Mouse (Mus musculus) E14TG2a.4 (cell line): Measurements from ENCODE around the gene Mak.
A peak's percentile ranks its signal among the peaks of the same experiment; 100 is the strongest.
"Not testable (repeated sequence)": the region's sequence is repeated elsewhere in the genome, so short reads cannot be mapped to it uniquely, and the experiment has no call there.

Experiments used
- H3K27me3 ChIP-seq: 2 replicates; pipeline ENCODE4 v1.6.1; 2014; ENCODE audit warnings: low read length, control low read depth; ENCODE audit not compliant: insufficient read depth
- H3K36me3 ChIP-seq: 2 replicates; pipeline ENCODE4 v1.6.1; 2014; ENCODE audit warnings: low read length, control low read depth; ENCODE audit not compliant: insufficient read depth
- H3K4me1 ChIP-seq: replicated peaks from 2 replicates; pipeline ENCODE4 v1.6.1; 2014; ENCODE audit warnings: low read depth, low read length, control low read depth
- H3K4me3 ChIP-seq: replicated peaks from 2 replicates; pipeline ENCODE4 v1.5.1; 2014; ENCODE audit warnings: mild to moderate bottlenecking, low read length
- H3K9me3 ChIP-seq: 2 replicates; pipeline ENCODE4 v1.6.1; 2014; ENCODE audit warnings: low read length, control low read depth
- CTCF ChIP-seq: conservative IDR thresholded peaks from 2 replicates; pipeline ENCODE4 v1.5.1; 2014; ENCODE audit warnings: low read length
- NANOG ChIP-seq: IDR thresholded peaks from 2 replicates; pipeline ENCODE4 v1.6.1; 2014; ENCODE audit warnings: borderline replicate concordance, low read length, mixed read lengths
- POU5F1 ChIP-seq: IDR thresholded peaks from 2 replicates; pipeline ENCODE4 v1.6.1; 2014; ENCODE audit warnings: low read length, borderline replicate concordance

Gene Mak

GRCm38 (mm10) chr13:40994487-40995263 lies 84.8 kb downstream of the Mak start:
- no peak overlapping the region for H3K4me3 ChIP-seq
- H3K9me3 ChIP-seq: no peaks in the 10 kb centered on the region
- H3K4me1 ChIP-seq: peaks cover 29% of the 10 kb centered on the region
- no peaks in the 10 kb centered on the region for H3K36me3 ChIP-seq
- TF ChIP-seq CTCF: no peak
- peak; percentile 26; the same call in 1 of the 2 replicates for TF ChIP-seq NANOG
- H3K27me3 ChIP-seq: no peaks in the 10 kb centered on the region; the same call in 1 of the 2 replicates

DNA sequence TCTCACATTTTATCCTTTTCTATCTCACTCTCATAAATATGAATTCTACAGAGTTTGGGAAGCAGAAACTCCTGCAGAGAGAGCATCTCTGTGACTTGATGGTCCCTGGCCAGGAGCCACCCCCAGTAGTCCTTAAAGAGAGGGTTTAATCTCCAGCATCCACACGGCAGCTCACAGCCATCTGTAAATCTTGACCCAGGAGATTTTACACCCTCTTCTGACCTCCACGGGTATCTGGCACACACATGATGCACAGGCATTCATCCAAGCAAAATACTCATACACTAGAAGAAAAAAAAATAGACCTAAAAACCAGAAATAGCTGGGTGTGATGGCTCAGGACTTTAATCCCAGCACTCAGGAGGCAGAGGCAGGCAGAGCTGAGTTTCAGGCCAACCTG lies 91.1 kb downstream of the Mak start:
- Histone ChIP-seq H3K4me1 (no peaks in the 10 kb centered on the region; the same call in 1 of the 2 replicates), H3K36me3 (no peaks in the 10 kb centered on the region)
- TF ChIP-seq POU5F1 (no peak), NANOG (no peak), CTCF (no peak)

DNA sequence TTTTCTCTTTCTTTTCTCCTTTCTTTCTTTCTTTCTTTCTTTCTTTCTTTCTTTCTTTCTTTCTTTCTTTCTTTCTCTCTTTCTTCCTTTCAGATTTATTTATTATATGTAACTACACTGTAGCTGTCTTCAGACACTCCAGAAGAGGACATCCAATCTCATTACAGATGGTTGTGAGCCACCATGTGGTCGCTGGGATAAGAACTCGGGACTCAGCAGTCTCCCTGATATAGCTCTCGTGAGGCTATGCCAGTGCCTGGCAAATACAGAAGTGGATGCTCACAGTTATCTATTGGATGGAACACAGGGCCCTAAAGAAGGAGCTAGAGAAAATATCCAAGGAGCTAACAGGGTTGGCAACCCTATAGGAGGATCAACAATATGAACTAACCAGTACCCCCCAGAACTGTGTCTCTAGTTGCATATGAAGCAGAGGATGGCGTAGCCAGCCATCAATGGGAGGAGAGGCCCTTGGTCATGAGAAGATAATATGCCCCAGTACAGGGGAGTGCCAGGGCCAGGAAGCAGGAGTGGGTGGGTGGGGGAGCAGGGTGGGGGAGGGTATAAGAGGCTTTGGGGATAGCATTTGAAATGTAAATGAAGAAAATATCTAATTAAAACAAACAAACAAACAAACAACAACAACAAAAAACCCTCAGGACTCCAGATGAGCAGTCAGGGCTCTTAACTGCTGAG lies 91.8 kb downstream of the Mak start:
- not testable (repeated sequence) for H3K36me3 ChIP-seq, H3K4me3 ChIP-seq, H3K4me1 ChIP-seq, H3K9me3 ChIP-seq, H3K27me3 ChIP-seq

More for the DNA sequence above, 91.1 kb downstream of the Mak start:
- Histone ChIP-seq H3K27me3 (no peaks in the 10 kb centered on the region; the same call in 1 of the 2 replicates), H3K9me3 (no peaks in the 10 kb centered on the region), H3K4me3 (no peak overlapping the region)

DNA sequence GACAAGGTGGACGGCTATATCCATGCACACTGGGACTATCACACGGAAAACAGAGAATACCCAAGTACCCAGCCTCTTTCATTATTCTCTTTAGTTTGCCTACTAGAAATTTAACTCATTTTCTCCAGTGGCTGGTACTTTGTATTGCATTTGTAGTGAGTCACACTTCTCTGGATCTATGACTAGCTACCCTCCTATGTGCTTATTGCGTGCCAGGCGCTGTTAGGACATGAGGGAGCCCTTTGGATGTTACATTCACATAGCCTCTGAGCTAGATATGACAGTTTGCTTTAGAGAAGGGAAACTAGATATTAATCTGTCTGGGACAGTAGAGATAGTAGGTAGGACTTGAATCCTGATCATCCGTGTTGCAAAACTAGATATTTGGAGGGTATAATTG lies 93.4 kb downstream of the Mak start:
- TF ChIP-seq NANOG: no peak
- no peak for TF ChIP-seq POU5F1
- TF ChIP-seq CTCF: no peak
- Histone ChIP-seq H3K27me3 (no peaks in the 10 kb centered on the region; the same call in 1 of the 2 replicates), H3K36me3 (no peaks in the 10 kb centered on the region), H3K4me1 (no peaks in the 10 kb centered on the region; the same call in 1 of the 2 replicates), H3K4me3 (no peak overlapping the region), H3K9me3 (no peaks in the 10 kb centered on the region)

- TF ChIP-seq POU5F1 (no peak), NANOG (no peak), CTCF (no peak)
- H3K4me3 ChIP-seq: no peak overlapping the region
- H3K27me3 ChIP-seq: no peaks in the 10 kb centered on the region
Observed at GRCm38 (mm10) chr13:40982759-40983158, 96.7 kb downstream of the Mak start.

GRCm38 (mm10) chr13:40979321-40979720 lies 100.2 kb downstream of the Mak start:
- H3K4me3 ChIP-seq: no peak overlapping the region
- H3K36me3 ChIP-seq: no peaks in the 10 kb centered on the region
- H3K4me1 ChIP-seq: peaks cover 25% of the 10 kb centered on the region
- no peaks in the 10 kb centered on the region for H3K9me3 ChIP-seq
- H3K27me3 ChIP-seq: no peaks in the 10 kb centered on the region
- TF ChIP-seq NANOG: no peak
- TF ChIP-seq CTCF: no peak
- TF ChIP-seq POU5F1: no peak

More at GRCm38 (mm10) chr13:40982759-40983158, 96.7 kb downstream of the Mak start:
- Histone ChIP-seq H3K9me3 (no peaks in the 10 kb centered on the region), H3K36me3 (no peaks in the 10 kb centered on the region), H3K4me1 (peaks cover 16% of the 10 kb centered on the region)

DNA sequence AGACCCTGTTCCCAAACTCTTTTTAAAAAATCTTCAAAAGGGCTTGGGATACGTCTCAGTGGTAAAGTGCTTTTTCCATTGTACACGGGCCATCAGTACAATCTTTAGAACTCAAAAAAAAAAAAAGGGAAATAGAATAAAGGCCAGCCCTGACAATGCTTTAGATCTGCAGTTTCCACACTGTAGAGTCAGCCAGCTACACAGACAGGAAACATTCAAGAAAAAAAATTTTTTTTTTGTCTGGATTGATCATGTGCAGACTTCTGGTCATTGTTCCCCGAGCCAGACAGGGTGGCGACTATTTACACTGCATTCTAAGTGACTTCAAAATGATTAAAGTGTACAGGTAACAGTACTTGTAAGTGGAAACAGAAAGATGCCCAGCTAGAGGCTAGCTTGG lies 100.9 kb downstream of the Mak start:
- TF ChIP-seq NANOG: no peak
- no peak for TF ChIP-seq CTCF
- no peak for TF ChIP-seq POU5F1
- Histone ChIP-seq H3K9me3 (peaks cover under 1% of the 10 kb centered on the region; the same call in 1 of the 2 replicates), H3K36me3 (no peaks in the 10 kb centered on the region), H3K4me3 (no peak overlapping the region), H3K4me1 (peaks cover 25% of the 10 kb centered on the region), H3K27me3 (no peaks in the 10 kb centered on the region)

DNA sequence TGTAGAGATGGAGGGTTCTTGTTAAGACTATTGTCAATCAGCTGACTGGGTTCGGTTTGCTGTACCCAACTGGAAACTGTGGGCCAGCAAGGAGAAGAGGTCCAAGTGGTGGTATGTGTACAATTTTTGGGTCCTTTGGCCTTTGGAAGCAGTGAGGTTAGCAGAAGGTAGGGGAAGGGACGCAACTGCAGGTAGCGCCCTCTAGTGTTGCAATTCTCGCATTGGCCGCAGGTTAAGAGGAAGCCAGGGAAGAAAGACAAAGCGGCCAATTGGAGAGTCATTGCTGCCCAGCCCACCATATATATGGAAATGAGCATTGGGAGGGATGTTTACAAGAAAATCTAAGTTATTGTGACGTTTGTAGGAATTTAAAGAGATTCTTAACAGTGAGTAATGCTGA lies 101.9 kb downstream of the Mak start:
- Histone ChIP-seq H3K27me3 (no peaks in the 10 kb centered on the region), H3K4me1 (peaks cover 33% of the 10 kb centered on the region), H3K9me3 (peaks cover 5% of the 10 kb centered on the region; the same call in 1 of the 2 replicates), H3K36me3 (no peaks in the 10 kb centered on the region), H3K4me3 (no peak overlapping the region)
- TF ChIP-seq POU5F1: no peak
- TF ChIP-seq CTCF: peak; percentile 92
- no peak for TF ChIP-seq NANOG
